Mouse (Mus musculus) embryonic facial prominence, embryonic 15.5 days (tissue): ENCODE measurements around the gene Thrb. TPM values are rescaled to one million over a fixed set of nuclear protein-coding genes. Genes with fewer than 3 reads are reported as not detected.

Source experiments
- ATAC-seq: fragments of 200-750 bp; cut with Nextera tagmentation; 2 replicates; pipeline ENCODE4 v1.8.0; 2017; ENCODE audit warnings: low read depth, moderate TSS enrichment; ENCODE audit not compliant: insufficient number of reproducible peaks, low FRiP score, low TSS enrichment
- H3K27ac ChIP-seq: fragments of 300-500 bp; sonication (generic); replicated peaks from 2 replicates; pipeline ENCODE4 v1.5.1; 2015; ENCODE audit warnings: mild to moderate bottlenecking, inconsistent platforms
- H3K27me3 ChIP-seq: fragments of 300-500 bp; sonication (generic); 2 replicates; pipeline ENCODE4 v1.6.1; 2015; ENCODE audit warnings: inconsistent platforms
- H3K36me3 ChIP-seq: fragments of 300-500 bp; sonication (generic); 2 replicates; pipeline ENCODE4 v1.6.1; 2015; ENCODE audit warnings: mild to moderate bottlenecking, inconsistent platforms
- H3K4me1 ChIP-seq: fragments of 300-500 bp; sonication (generic); 2 replicates; pipeline ENCODE4 v1.6.1; 2015; ENCODE audit warnings: inconsistent platforms
- H3K4me2 ChIP-seq: fragments of 300-500 bp; sonication (generic); replicated peaks from 2 replicates; pipeline ENCODE4 v1.6.1; 2015; ENCODE audit warnings: mild to moderate bottlenecking, inconsistent platforms
- H3K4me3 ChIP-seq: fragments of 300-500 bp; sonication (generic); replicated peaks from 2 replicates; pipeline ENCODE4 v1.5.1; 2015; ENCODE audit warnings: mild to moderate bottlenecking, inconsistent platforms
- H3K9ac ChIP-seq: fragments of 300-500 bp; sonication (generic); 2 replicates; pipeline ENCODE4 v1.6.1; 2015; ENCODE audit warnings: inconsistent platforms
- H3K9me3 ChIP-seq: fragments of 300-500 bp; sonication (generic); replicated peaks from 2 replicates; pipeline ENCODE4 v1.6.1; 2016; ENCODE audit warnings: inconsistent platforms
- WGBS: fragments of 180-500 bp; shearing (Covaris S2); methylation state at CpG from one replicate; pipeline ENCODE4 v1.1.7; 2015; 5-methylcytosine and 5-hydroxymethylcytosine counted together
- polyA plus RNA-seq: library from polyadenylated mRNA; unstranded; fragments of >200 nt; fragmentation: Nextera tagmentation; extraction: Ambion mirVana; gene quantifications from 2 replicates; pipeline ENCODE4 v1.2.1, GENCODE M21; 2015

Thrb gene
- polyA plus RNA-seq, 1 experiment from 2014 or later, result 4.4 TPM

DNA sequence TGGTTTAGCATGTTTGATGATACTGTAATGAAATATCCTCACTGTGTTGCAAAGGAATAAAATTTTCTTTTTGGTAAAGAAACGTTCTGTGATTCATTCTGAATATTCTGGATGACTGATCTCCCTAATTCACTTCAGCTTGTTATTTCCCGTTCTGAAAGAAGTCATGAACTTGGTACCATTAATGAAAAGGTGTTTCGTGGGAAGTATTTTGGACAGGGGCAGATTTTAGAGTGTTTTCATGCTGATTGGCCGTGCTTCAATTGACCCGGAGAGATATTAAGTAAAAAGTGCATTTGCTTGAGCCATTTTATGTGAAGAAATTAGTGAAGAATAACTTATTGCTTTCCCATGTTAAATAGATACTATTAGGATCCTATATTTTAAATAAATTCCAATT is 2.0 kb downstream of the Thrb start:
- H3K4me2 ChIP-seq, result no peak overlapping the region

DNA sequence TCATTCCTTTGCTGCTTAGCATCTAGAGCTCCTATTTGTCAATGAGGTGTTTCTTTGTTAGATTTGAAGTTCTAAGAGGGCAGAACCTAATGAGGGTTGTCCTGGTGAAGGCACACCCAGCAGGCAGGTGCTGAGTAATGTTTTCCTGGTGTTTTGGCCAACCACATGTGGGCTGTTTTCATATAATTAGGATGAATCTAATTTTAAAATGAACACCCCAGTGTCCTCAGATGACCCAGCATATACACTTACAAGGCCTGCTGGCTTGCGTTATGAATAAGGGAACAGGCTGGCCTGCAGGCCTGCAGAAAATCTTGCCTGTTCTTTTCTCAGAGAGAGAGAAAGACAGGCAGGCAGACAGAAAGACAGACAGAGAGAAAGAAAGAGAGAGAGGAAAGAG is 14.3 kb downstream of the Thrb start:
- Histone ChIP-seq H3K27me3 (no peaks in the 10 kb centered on the region), H3K9ac (no peak overlapping the region), H3K4me1 (no peaks in the 10 kb centered on the region), H3K4me2 (no peak overlapping the region), H3K36me3 (no peaks in the 10 kb centered on the region), H3K27ac (no peak overlapping the region), H3K4me3 (no peak overlapping the region), H3K9me3 (no peaks in the 10 kb centered on the region)
- no peak for ATAC-seq
- WGBS, result 59% methylated on average over 1 of the region's 1 CpGs

More for the DNA sequence above, 2.0 kb downstream of the Thrb start:
- no peak overlapping the region for H3K9ac ChIP-seq
- H3K27ac ChIP-seq, result no peak overlapping the region
- ATAC-seq, result no peak
- WGBS, result 38% methylated on average over 5 of the region's 5 CpGs
- H3K27me3 ChIP-seq, result peaks cover 16% of the 10 kb centered on the region
- peaks cover 18% of the 10 kb centered on the region for H3K4me1 ChIP-seq
- no peak overlapping the region for H3K4me3 ChIP-seq
- no peaks in the 10 kb centered on the region for H3K9me3 ChIP-seq
- no peaks in the 10 kb centered on the region for H3K36me3 ChIP-seq

GRCm38 (mm10) chr14:17675214-17675613 is 15.2 kb downstream of the Thrb start:
- H3K4me3 ChIP-seq, result no peak overlapping the region
- H3K27me3 ChIP-seq, result no peaks in the 10 kb centered on the region
- WGBS, result 93% methylated on average over 3 of the region's 3 CpGs
- no peaks in the 10 kb centered on the region for H3K4me1 ChIP-seq
- no peak overlapping the region for H3K4me2 ChIP-seq
- no peak overlapping the region for H3K27ac ChIP-seq
- no peaks in the 10 kb centered on the region for H3K9me3 ChIP-seq
- no peak for ATAC-seq
- no peaks in the 10 kb centered on the region for H3K36me3 ChIP-seq
- no peak overlapping the region for H3K9ac ChIP-seq

GRCm38 (mm10) chr14:17681479-17681878 is 21.4 kb downstream of the Thrb start:
- H3K4me2 ChIP-seq, result no peak overlapping the region
- no peak overlapping the region for H3K4me3 ChIP-seq
- no peaks in the 10 kb centered on the region for H3K27me3 ChIP-seq
- H3K9me3 ChIP-seq, result no peaks in the 10 kb centered on the region
- H3K36me3 ChIP-seq, result no peaks in the 10 kb centered on the region
- no peak overlapping the region for H3K27ac ChIP-seq
- H3K9ac ChIP-seq, result no peak overlapping the region
- no peak for ATAC-seq
- no peaks in the 10 kb centered on the region for H3K4me1 ChIP-seq

- WGBS, result 74% methylated on average over 1 of the region's 1 CpGs
- Histone ChIP-seq H3K27ac (no peak overlapping the region), H3K4me3 (no peak overlapping the region), H3K9ac (no peak overlapping the region), H3K27me3 (no peaks in the 10 kb centered on the region), H3K36me3 (no peaks in the 10 kb centered on the region), H3K9me3 (no peaks in the 10 kb centered on the region), H3K4me2 (no peak overlapping the region), H3K4me1 (no peaks in the 10 kb centered on the region)
- ATAC-seq, result no peak
Measured at GRCm38 (mm10) chr14:17684881-17685280, 24.8 kb downstream of the Thrb start.

DNA sequence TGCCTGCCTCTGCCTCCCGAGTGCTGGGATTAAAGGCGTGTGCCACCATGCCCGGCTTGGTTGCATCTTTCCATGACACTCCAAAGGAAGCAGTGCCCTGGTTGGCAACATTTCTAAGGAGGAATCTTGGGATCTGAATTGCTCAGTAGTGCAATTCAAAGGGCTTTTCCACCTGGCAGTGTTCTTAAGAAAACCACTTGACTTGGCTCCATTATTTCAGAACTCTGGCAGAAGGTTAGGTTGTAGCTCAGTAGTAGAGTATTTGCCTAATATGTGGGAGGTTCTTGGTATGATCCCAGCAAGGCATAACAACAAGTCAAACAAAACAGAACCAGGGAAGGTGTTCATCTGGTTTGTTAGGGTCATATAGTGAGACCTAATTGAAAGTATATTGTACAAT is 25.4 kb downstream of the Thrb start:
- Histone ChIP-seq H3K9me3 (no peaks in the 10 kb centered on the region), H3K4me2 (no peak overlapping the region), H3K9ac (no peak overlapping the region), H3K4me3 (no peak overlapping the region), H3K27me3 (no peaks in the 10 kb centered on the region), H3K36me3 (no peaks in the 10 kb centered on the region), H3K4me1 (no peaks in the 10 kb centered on the region), H3K27ac (no peak overlapping the region)
- 93% methylated on average over 3 of the region's 3 CpGs for WGBS
- ATAC-seq, result no peak

DNA sequence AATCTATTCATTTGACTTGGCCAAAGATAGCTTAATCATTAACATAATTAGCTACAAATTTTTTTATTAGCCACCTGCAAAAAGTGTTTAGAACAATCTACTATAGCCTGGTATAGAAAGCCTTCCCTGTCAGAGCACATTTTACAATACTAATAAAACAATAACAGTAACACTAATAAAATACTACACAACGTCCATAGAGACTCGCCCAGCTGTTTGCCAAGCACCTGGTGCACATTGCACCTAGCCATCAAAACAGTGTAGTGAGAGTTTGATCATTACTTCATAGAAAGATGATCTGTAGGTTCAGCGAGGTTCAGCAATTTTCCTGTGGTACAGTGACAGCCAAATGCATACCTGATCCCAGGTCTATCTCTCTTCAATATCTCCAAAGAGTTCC is 26.9 kb downstream of the Thrb start:
- H3K9ac ChIP-seq, result no peak overlapping the region
- H3K4me1 ChIP-seq, result no peaks in the 10 kb centered on the region
- no peak for ATAC-seq
- H3K27ac ChIP-seq, result no peak overlapping the region
- WGBS, result 81% methylated on average over 3 of the region's 3 CpGs
- no peaks in the 10 kb centered on the region for H3K36me3 ChIP-seq
- H3K9me3 ChIP-seq, result no peaks in the 10 kb centered on the region
- H3K4me3 ChIP-seq, result no peak overlapping the region
- H3K27me3 ChIP-seq, result no peaks in the 10 kb centered on the region
- H3K4me2 ChIP-seq, result no peak overlapping the region

DNA sequence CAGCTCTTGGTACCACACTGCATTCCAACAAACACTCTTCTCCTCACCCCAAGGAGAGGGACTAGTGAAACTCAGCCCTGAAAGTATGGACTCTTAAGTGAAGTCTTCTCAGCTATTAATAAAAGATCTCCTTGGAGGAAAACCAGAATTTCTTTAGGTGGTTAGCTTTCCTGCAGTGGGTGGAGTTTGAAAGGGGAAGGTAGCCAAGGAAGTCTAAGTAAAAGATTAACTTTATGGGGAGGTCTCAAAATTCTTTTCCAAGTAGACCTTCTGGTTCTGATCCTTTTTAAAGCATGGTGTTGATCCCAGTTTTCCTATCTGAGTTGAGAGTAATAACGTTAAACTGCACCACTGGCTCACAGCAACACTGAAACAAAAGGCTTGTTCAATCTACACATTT is 31.2 kb downstream of the Thrb start:
- no peaks in the 10 kb centered on the region for H3K27me3 ChIP-seq
- 66% methylated on average over 1 of the region's 1 CpGs for WGBS
- H3K4me2 ChIP-seq, result no peak overlapping the region
- H3K36me3 ChIP-seq, result no peaks in the 10 kb centered on the region
- no peak overlapping the region for H3K4me3 ChIP-seq
- H3K4me1 ChIP-seq, result no peaks in the 10 kb centered on the region
- H3K27ac ChIP-seq, result no peak overlapping the region
- H3K9me3 ChIP-seq, result no peaks in the 10 kb centered on the region
- no peak for ATAC-seq
- no peak overlapping the region for H3K9ac ChIP-seq

DNA sequence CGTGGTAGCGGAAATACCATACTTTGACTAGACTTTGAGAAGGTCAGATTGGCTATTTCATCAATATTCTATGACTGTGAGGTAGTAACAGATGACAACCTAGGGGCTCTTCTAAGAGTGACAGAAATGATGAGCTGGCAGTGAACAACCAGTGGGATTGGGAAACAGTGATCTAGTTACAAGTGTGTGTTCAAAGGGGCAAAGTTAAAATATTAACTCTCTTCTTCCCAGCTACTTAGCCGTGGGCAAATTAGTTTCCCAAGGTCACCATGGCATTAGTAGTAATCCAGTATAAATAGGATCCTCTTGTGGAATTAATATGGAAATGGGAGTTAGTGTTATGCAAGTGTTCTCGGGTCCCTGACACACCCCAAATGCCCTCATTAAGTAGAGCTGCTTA is 35.5 kb downstream of the Thrb start:
- no peak overlapping the region for H3K27ac ChIP-seq
- no peak overlapping the region for H3K4me2 ChIP-seq
- H3K9me3 ChIP-seq, result no peaks in the 10 kb centered on the region
- no peaks in the 10 kb centered on the region for H3K27me3 ChIP-seq
- no peaks in the 10 kb centered on the region for H3K36me3 ChIP-seq
- H3K4me3 ChIP-seq, result no peak overlapping the region
- no peak for ATAC-seq
- 75% methylated on average over 4 of the region's 4 CpGs for WGBS
- H3K4me1 ChIP-seq, result no peaks in the 10 kb centered on the region
- H3K9ac ChIP-seq, result no peak overlapping the region

DNA sequence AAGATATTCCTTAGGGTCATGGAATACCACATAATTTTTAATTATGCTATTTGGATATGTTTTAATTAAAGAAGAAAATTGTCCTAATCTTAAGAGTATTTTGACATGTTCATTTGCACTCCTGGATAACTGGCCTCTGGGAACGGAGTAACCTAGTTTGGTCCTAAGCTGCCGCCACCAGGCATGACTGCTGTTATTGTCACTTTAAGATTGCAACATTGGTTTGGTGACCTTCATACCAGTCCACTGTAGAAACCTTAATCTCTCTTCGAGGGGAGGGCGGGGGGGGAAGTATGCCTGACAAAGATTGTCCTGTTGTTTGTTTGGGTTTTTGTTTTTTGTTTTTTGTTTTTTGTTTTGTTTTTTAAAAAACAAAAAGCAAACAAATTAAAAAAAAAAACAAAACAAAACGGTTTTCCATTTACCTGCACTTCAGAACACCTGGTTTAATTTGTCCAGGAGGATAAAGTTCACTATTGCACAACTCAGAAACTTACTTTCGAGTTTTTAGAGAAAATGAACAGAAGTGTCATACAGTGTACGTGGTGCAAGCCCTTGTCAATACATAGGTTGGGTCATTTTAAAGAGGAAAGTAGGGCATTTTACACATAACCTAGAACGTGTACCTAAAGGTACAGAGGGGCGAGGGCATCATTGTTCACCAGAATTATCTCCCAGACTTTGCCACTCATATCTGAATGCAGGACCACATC is 38.0 kb downstream of the Thrb start:
- H3K4me3 ChIP-seq, result no peak overlapping the region
- H3K4me2 ChIP-seq, result no peak overlapping the region
- H3K9me3 ChIP-seq, result no peaks in the 10 kb centered on the region
- WGBS, result 81% methylated on average over 9 of the region's 9 CpGs
- H3K27ac ChIP-seq, result no peak overlapping the region
- no peak for ATAC-seq
- H3K9ac ChIP-seq, result no peak overlapping the region
- H3K27me3 ChIP-seq, result no peaks in the 10 kb centered on the region
- H3K4me1 ChIP-seq, result no peaks in the 10 kb centered on the region
- H3K36me3 ChIP-seq, result no peaks in the 10 kb centered on the region

DNA sequence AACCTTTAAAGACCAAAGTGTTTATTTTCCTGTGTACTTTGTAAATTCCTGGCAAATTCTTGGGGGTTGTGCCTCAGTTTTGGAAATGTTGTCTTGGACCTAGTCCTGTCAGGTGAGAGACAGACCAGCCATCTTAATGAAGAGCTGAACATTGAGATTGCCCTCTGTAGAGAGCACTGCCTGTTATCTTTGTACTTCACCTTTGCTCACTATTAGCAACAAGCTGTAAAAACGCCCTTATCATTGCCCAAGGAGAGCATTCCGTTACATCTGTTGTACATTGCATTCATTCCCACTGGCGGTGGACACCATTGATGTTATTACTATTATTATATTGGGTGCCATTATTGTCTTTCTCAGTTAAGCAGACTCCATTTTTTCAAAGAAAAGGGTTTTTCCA is 40.2 kb downstream of the Thrb start:
- H3K9me3 ChIP-seq, result no peaks in the 10 kb centered on the region
- H3K36me3 ChIP-seq, result no peaks in the 10 kb centered on the region
- no peak overlapping the region for H3K4me3 ChIP-seq
- H3K27me3 ChIP-seq, result no peaks in the 10 kb centered on the region
- H3K4me1 ChIP-seq, result no peaks in the 10 kb centered on the region
- H3K4me2 ChIP-seq, result no peak overlapping the region
- no peak for ATAC-seq
- WGBS, result 80% methylated on average over 3 of the region's 3 CpGs
- no peak overlapping the region for H3K9ac ChIP-seq
- no peak overlapping the region for H3K27ac ChIP-seq

- no peak overlapping the region for H3K9ac ChIP-seq
- H3K27ac ChIP-seq, result no peak overlapping the region
- H3K4me3 ChIP-seq, result no peak overlapping the region
- ATAC-seq, result no peak
- no peak overlapping the region for H3K4me2 ChIP-seq
- no peaks in the 10 kb centered on the region for H3K27me3 ChIP-seq
- no peaks in the 10 kb centered on the region for H3K4me1 ChIP-seq
- H3K9me3 ChIP-seq, result no peaks in the 10 kb centered on the region
- H3K36me3 ChIP-seq, result no peaks in the 10 kb centered on the region
- 85% methylated on average over 7 of the region's 7 CpGs for WGBS
Measured at GRCm38 (mm10) chr14:17713297-17713904, 53.3 kb downstream of the Thrb start.
